Mouse (Mus musculus) CH12.LX (cell line): ENCODE measurements around the gene Cyth4. TPM values are rescaled to one million over a fixed set of nuclear protein-coding genes. Genes with fewer than 3 reads are reported as not detected.

Source experiments
- DNase-seq: peaks from one replicate; pipeline ENCODE4 v3.0.0-alpha.2; 2013; ENCODE audit errors: extremely low read depth
- H3K27ac ChIP-seq: 2 replicates; pipeline ENCODE4 v1.5.1; 2012; ENCODE audit warnings: low read depth, mild to moderate bottlenecking, control low read depth, moderate library complexity; ENCODE audit not compliant: insufficient read depth
- H3K27me3 ChIP-seq: replicated peaks from 2 replicates; pipeline ENCODE3; 2012; ENCODE audit warnings: inconsistent platforms
- H3K36me3 ChIP-seq, 2 experiments: replicated peaks in 1 of 2; 2 replicates each; pipeline versions ENCODE3 to v1.6.1; 2012; ENCODE audit warnings: inconsistent platforms in 1 of 2, low read length in 1 of 2, mild to moderate bottlenecking in 1 of 2, mixed read lengths in 1 of 2, moderate library complexity in 1 of 2; ENCODE audit not compliant: control insufficient read depth in 1 of 2, insufficient read depth in 1 of 2
- H3K4me1 ChIP-seq, 2 experiments: 2 replicates each; pipeline ENCODE4 v1.6.1; 2012; ENCODE audit warnings: inconsistent platforms in 1 of 2, moderate library complexity in 1 of 2; ENCODE audit not compliant: insufficient read depth in 2 of 2, control insufficient read depth in 1 of 2
- H3K4me2 ChIP-seq: 2 replicates; pipeline ENCODE4 v1.6.1; 2012; ENCODE audit warnings: low read depth, mild to moderate bottlenecking, control low read depth; ENCODE audit not compliant: poor library complexity, insufficient read depth, severe bottlenecking
- H3K4me3 ChIP-seq, 3 experiments: fragments of 150-350 bp in 1 of 3; sonication (generic) in 1 of 3; replicated peaks in 1 of 3; 2 replicates each; pipeline versions ENCODE3 to v1.5.1; 2011 to 2012; ENCODE audit warnings: low read depth in 2 of 3, low read length in 2 of 3, mild to moderate bottlenecking in 2 of 3, moderate library complexity in 2 of 3, control low read depth in 1 of 3, improper control_type of control experiment in 1 of 3, inconsistent platforms in 1 of 3, mixed read lengths in 1 of 3; ENCODE audit not compliant: poor library complexity in 1 of 3
- H3K79me2 ChIP-seq: replicated peaks from 2 replicates; pipeline ENCODE4 v1.6.1; 2012; ENCODE audit warnings: mild to moderate bottlenecking, moderate library complexity; ENCODE audit not compliant: control insufficient read depth, poor library complexity, insufficient read depth, severe bottlenecking; ENCODE audit errors: extremely low read depth
- H3K9ac ChIP-seq: 2 replicates; pipeline ENCODE4 v1.6.1; 2012; ENCODE audit warnings: low read depth, mild to moderate bottlenecking, control low read depth, moderate library complexity; ENCODE audit not compliant: insufficient read depth
- H3K9me3 ChIP-seq: replicated peaks from 2 replicates; pipeline ENCODE3; 2012; ENCODE audit warnings: low read length, inconsistent platforms, mixed read lengths
- BHLHE40 ChIP-seq: IDR thresholded peaks from 2 replicates; pipeline ENCODE4 v1.6.1; 2011; ENCODE audit warnings: mild to moderate bottlenecking, low read depth, low read length, improper control_type of control experiment
- CHD2 ChIP-seq: IDR thresholded peaks from 2 replicates; pipeline ENCODE4 v1.6.1; 2011; ENCODE audit warnings: low read length, improper control_type of control experiment
- CTCF ChIP-seq, 2 experiments: IDR thresholded peaks in 1 of 2; conservative IDR thresholded peaks in 1 of 2; 2 replicates each; pipeline ENCODE4 v1.5.1; 2011 to 2012; ENCODE audit warnings: low read depth in 2 of 2, low read length in 2 of 2, improper control_type of control experiment in 1 of 2, inconsistent platforms in 1 of 2, mild to moderate bottlenecking in 1 of 2, moderate library complexity in 1 of 2
- E2F4 ChIP-seq: IDR thresholded peaks from 2 replicates; pipeline ENCODE4 v1.6.1; 2011; ENCODE audit warnings: low read depth, low read length, improper control_type of control experiment; ENCODE audit not compliant: insufficient replicate concordance
- ETS1 ChIP-seq: conservative IDR thresholded peaks from 2 replicates; pipeline ENCODE4 v1.6.1; 2012; ENCODE audit warnings: low read depth, mild to moderate bottlenecking, inconsistent platforms, low read length, improper control_type of control experiment, moderate library complexity
- IRF4 ChIP-seq: IDR thresholded peaks from 2 replicates; pipeline ENCODE4 v1.6.1; 2014; ENCODE audit warnings: low read depth, mild to moderate bottlenecking, inconsistent platforms, low read length, improper control_type of control experiment
- JUND ChIP-seq: conservative IDR thresholded peaks from 2 replicates; pipeline ENCODE4 v1.6.1; 2011; ENCODE audit warnings: low read depth, low read length, improper control_type of control experiment
- KAT2A ChIP-seq: IDR thresholded peaks from 2 replicates; pipeline ENCODE4 v1.6.1; 2012; ENCODE audit warnings: low read length, improper control_type of control experiment, inconsistent platforms; ENCODE audit not compliant: insufficient replicate concordance
- NELFE ChIP-seq: IDR thresholded peaks from 2 replicates; pipeline ENCODE4 v1.6.1; 2011; ENCODE audit warnings: low read depth, low read length, improper control_type of control experiment
- POLR2A ChIP-seq: IDR thresholded peaks from 2 replicates; pipeline ENCODE4 v1.6.1; 2011; ENCODE audit warnings: low read depth, mild to moderate bottlenecking, improper control_type of control experiment, low read length
- RAD21 ChIP-seq: IDR thresholded peaks from 2 replicates; pipeline ENCODE4 v1.6.1; 2011; ENCODE audit warnings: low read depth, mild to moderate bottlenecking, low read length, improper control_type of control experiment, moderate library complexity
- RCOR1 ChIP-seq: conservative IDR thresholded peaks from 2 replicates; pipeline ENCODE4 v1.6.1; 2012; ENCODE audit warnings: low read depth, mild to moderate bottlenecking, inconsistent platforms, low read length, improper control_type of control experiment
- SIN3A ChIP-seq: IDR thresholded peaks from 2 replicates; pipeline ENCODE4 v1.6.1; 2012; ENCODE audit warnings: low read length, improper control_type of control experiment, inconsistent platforms
- TBP ChIP-seq: conservative IDR thresholded peaks from 2 replicates; pipeline ENCODE4 v1.6.1; 2011; ENCODE audit warnings: low read depth, low read length, improper control_type of control experiment
- TCF12 ChIP-seq: IDR thresholded peaks from 2 replicates; pipeline ENCODE4 v1.6.1; 2014; ENCODE audit warnings: low read depth, mild to moderate bottlenecking, inconsistent platforms, low read length, improper control_type of control experiment
- UBTF ChIP-seq: IDR thresholded peaks from 2 replicates; pipeline ENCODE4 v1.6.1; 2012; ENCODE audit warnings: low read depth, mild to moderate bottlenecking, inconsistent platforms, low read length, improper control_type of control experiment, moderate library complexity
- ZKSCAN1 ChIP-seq: IDR thresholded peaks from 2 replicates; pipeline ENCODE4 v1.6.1; 2012; ENCODE audit warnings: low read depth, inconsistent platforms, low read length, improper control_type of control experiment, borderline replicate concordance
- ZMIZ1 ChIP-seq: IDR thresholded peaks from 2 replicates; pipeline ENCODE4 v1.6.1; 2012; ENCODE audit warnings: low read depth, mild to moderate bottlenecking, inconsistent platforms, low read length, improper control_type of control experiment
- dilution Hi-C: fragments of 300-500 bp; cut with MboI; formaldehyde crosslinking; loops from 2 replicates; pipeline ENCODE4 v1.14.3; 2020; ENCODE audit warnings: low sequenced_read_pairs; ENCODE audit not compliant: extremely low pct_unique_long_range_greater_than_20kb, extremely low pct_ligation_motif_present
- in situ Hi-C: fragments of 300-500 bp; cut with MboI; formaldehyde crosslinking; loops from 3 replicates; pipeline ENCODE4 v1.14.3; 2019; ENCODE audit warnings: low sequenced_read_pairs, low pct_ligation_motif_present, low pct_unique_long_range_greater_than_20kb, mixed read lengths
- polyA plus RNA-seq: library from polyadenylated mRNA; unstranded; fragments of >175 nt; gene quantifications from 2 replicates; pipeline ENCODE4 v1.2.1, GENCODE M21; 2012; ENCODE audit warnings: low read depth; ENCODE audit not compliant: insufficient read length
- total RNA-seq, 2 experiments: library from RNA; depleted of rRNA; stranded (reverse); fragments of 300-350 nt in 1 of 2; fragments of >200 nt in 1 of 2; gene quantifications; 2 replicates each; pipeline ENCODE4 v1.2.3; 2012 to 2014

Cyth4 gene
- total and polyA plus RNA-seq, 3 experiments, result 39.2 to 75.3 (median 42.2) TPM

DNA sequence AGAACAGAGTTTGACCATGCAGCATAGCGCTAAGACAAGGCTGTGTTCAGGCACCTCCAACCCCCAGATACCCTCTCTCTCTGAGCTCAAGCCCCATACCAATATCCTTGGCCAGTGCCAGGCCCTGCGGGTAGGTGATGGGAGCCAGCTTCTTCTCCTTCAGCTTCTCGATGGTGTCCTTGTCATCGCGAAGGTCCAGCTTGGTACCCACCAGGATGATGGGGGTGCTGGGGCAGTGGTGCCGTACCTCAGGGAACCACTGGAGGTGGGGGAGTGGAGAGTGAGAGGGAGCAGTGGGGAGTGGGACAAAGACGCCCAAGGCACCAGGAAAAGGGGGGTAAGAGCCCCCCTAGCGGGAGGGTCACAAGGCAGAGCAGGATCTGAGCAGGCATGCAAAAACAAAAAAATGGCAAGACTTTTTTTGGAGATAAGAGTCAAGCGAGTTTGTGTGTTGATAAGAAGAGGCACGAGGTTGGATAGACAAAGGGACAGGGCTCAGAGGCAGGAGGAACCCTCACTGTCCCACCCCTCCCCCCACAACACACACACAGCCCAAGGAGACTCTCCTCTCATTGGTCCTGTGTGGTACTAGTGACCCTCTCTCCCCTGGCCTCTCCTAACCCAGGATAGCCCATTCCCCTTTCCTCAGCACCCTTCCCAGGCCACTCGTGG is 31.9 kb upstream of the Cyth4 start:
- no peak for TF ChIP-seq UBTF
- TF ChIP-seq JUND, result no peak
- no peak for TF ChIP-seq NELFE
- no peak for TF ChIP-seq POLR2A
- no peak for TF ChIP-seq TBP
- no peak for TF ChIP-seq ZKSCAN1
- no peak for TF ChIP-seq CTCF (conservative IDR thresholded peaks at IDR 0.05 in 1 of 2, IDR thresholded peaks at IDR 0.05 in 1 of 2; ENCODE audit: low read depth in 2 of 2, low read length in 2 of 2)
- no peak for TF ChIP-seq CHD2
- TF ChIP-seq, all 38 proteins: peak for 0
- Histone ChIP-seq H3K9ac (no peak overlapping the region), H3K27ac (peak overlapping the region; percentile 95), H3K36me3 (peaks cover 89 to 95% of the 10 kb centered on the region in 2 experiments), H3K27me3 (no peaks in the 10 kb centered on the region), H3K9me3 (no peaks in the 10 kb centered on the region), H3K4me2 (no peak overlapping the region), H3K4me3 (peak overlapping the region in 1 of 3 experiments; percentile 10), H3K79me2 (peaks cover 27% of the 10 kb centered on the region), H3K4me1 (peaks cover 63 to 98% of the 10 kb centered on the region in 2 experiments)
- dilution Hi-C loops (no loop called here), in situ Hi-C loops (no loop called here)
- no peak for DNase-seq

DNA sequence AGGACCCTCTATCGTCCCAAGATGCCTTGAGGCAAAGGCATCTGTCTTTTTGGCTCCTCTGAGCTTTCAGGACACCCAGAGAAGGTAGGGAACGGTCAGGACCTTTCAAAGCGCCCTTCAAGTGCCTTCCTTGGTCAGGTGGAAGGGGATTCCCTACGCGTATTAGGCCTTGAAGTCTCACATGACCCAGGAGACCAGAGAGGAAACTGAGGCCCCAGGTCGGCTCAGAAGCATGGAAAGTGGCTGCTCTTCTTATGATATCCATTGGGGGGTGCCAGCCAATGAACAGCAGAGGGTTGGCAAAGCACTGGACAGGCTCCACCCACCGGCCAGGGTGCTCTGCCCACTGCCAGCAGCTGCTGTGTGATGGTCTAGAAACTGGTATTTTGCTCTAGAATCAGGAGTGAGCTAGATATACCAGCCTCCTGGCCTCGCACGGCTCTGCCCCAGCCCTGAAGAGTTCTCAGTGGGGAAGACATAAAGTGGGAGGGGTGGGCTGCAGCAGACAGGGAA is 29.2 kb upstream of the Cyth4 start:
- H3K36me3 ChIP-seq, result peaks cover 78 to 86% of the 10 kb centered on the region in 2 experiments
- peak overlapping the region in 1 of 3 experiments; percentile 19 for H3K4me3 ChIP-seq

DNA sequence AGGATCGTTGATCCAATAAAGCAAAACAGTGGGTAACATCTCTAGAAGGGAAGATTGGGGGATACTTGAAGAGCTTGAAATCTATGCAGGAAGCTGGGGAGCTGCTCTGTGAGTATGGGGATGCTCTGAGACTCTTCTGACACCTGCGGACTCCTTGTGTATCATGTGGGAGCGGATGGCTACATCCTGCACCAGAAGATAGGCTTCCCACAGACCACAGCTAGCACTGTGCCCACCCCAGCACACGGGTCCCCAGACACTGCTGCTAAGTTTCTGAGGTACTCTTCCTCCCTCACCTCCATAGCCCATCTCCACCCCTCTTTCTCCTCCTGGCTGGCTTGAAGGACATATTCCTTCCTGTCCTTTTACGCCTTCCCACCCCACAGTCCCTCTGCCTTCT is 26.7 kb upstream of the Cyth4 start:
- Histone ChIP-seq H3K27me3 (no peaks in the 10 kb centered on the region), H3K79me2 (peaks cover 50% of the 10 kb centered on the region), H3K4me1 (peaks cover 58 to 74% of the 10 kb centered on the region in 2 experiments), H3K4me3 (peak overlapping the region; percentile 28 to 98 (median 87)), H3K9me3 (peaks cover 6% of the 10 kb centered on the region), H3K9ac (no peak overlapping the region), H3K4me2 (peak overlapping the region; percentile 79), H3K27ac (peak overlapping the region; percentile 98), H3K36me3 (peaks cover 56 to 66% of the 10 kb centered on the region in 2 experiments)
- in situ Hi-C loops, result no loop called here
- 0 out of 2 replicates have a peak, but pooled peaks have one; percentile 20 for TF ChIP-seq CHD2
- TF ChIP-seq ETS1, result 0 out of 2 replicates have a peak, but pooled peaks have one; percentile 0
- no peak for TF ChIP-seq RCOR1
- TF ChIP-seq E2F4, result no peak
- TF ChIP-seq SIN3A, result no peak
- DNase-seq, result no peak
- dilution Hi-C loops, result no loop called here

More for the DNA sequence above, 29.2 kb upstream of the Cyth4 start:
- Histone ChIP-seq H3K27ac (peak overlapping the region; percentile 65), H3K4me1 (peaks cover 70 to 82% of the 10 kb centered on the region in 2 experiments), H3K27me3 (no peaks in the 10 kb centered on the region), H3K9ac (no peak overlapping the region), H3K9me3 (no peaks in the 10 kb centered on the region), H3K4me2 (no peak overlapping the region; the same call in 1 of the 2 replicates), H3K79me2 (peaks cover 50% of the 10 kb centered on the region)
- in situ Hi-C loops (no loop called here), dilution Hi-C loops (no loop called here)
- TF ChIP-seq ZMIZ1, result 0 out of 2 replicates have a peak, but pooled peaks have one; percentile 25
- peak; percentile 34; the same call in 1 of the 2 replicates for TF ChIP-seq TCF12
- TF ChIP-seq BHLHE40, result peak; percentile 62
- TF ChIP-seq RAD21, result no peak
- 0 out of 2 replicates have a peak, but pooled peaks have one; percentile 4 for TF ChIP-seq IRF4
- peak; percentile 48; the same call in 1 of the 2 replicates for TF ChIP-seq ETS1
- no peak for TF ChIP-seq KAT2A
- 0 out of 2 replicates have a peak, but pooled peaks have one; percentile 36 for TF ChIP-seq SIN3A
- peak in 1 of 2 experiments; percentile 15; a peak in 1 of 4 replicates for TF ChIP-seq CTCF (conservative IDR thresholded peaks at IDR 0.05 in 1 of 2, IDR thresholded peaks at IDR 0.05 in 1 of 2; ENCODE audit: low read depth in 2 of 2, low read length in 2 of 2)
- no peak for DNase-seq
